Mouse (Mus musculus): Measurements from ENCODE around the gene Adcy7. TPM values are rescaled to one million over a fixed set of nuclear protein-coding genes. Genes with fewer than 3 reads are reported as not detected.

Adcy7 gene
- total RNA-seq, 4 experiments from 2014 or later = 2.7 to 7.4 (median 4.5) TPM

Other genes with a start within 250 kb of the Adcy7 start
- gene Cnep1r1, start 153.6 kb upstream of the Adcy7 start, total RNA-seq (2022) = 10 to 100 TPM; 30.2 to 41.1 (median 35.5) TPM
- gene Heatr3, start 134.5 kb upstream of the Adcy7 start, total RNA-seq (2022) = 10 to 100 TPM; 27.0 to 35.1 (median 31.1) TPM
- gene Tent4b, start 73.2 kb upstream of the Adcy7 start, total RNA-seq (2022) = 10 to 100 TPM; 33.6 to 42.9 (median 36.6) TPM
- gene Brd7, start 89.8 kb downstream of the Adcy7 start, total RNA-seq (2022) = 10 to 100 TPM; 36.2 to 51.8 (median 49.3) TPM
- gene Nkd1, start 249.0 kb downstream of the Adcy7 start, total RNA-seq (2022) = 10 to 100 TPM in 2 of 4 experiments, 1 to 10 TPM in 2; 8.1 to 11.3 (median 9.2) TPM